Mouse (Mus musculus) B cell, adult 2 months (primary cell): ENCODE results near the gene Krt36.

Source experiments
- DNase-seq, 2 experiments: peaks; one replicate each; pipeline ENCODE4 v3.0.0; 2022

The Krt36 gene

DNA sequence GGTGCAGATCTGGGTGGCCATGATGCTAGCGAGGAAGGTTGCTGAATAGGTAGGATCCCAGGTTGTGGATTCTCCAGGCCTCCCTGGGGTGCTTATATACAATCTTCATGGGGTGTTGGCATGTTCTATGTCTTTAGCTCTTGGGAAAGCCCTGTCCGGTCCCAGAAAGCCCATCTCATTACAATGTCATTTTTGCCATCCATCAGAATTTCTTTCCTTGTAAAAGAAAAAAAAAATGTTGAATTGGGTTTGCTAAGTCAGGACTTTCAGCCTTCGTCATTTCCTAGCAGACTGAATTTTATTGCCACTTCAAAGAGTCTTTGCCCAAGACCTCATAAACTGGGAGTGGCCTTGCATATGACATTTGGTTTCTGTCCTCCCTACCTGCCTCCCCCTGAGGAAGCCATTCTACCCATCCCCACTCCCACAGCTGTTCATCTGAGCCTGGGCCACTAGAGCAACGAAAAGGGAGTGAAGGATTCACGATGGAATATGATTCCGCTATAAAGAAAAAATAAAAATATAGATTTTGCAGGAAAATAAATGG lies at the start of gene Krt36:
TSS of gene Krt36 (minus strand) at position 51 of the 547 bp plus-strand sequence.
- no peak for DNase-seq

DNA sequence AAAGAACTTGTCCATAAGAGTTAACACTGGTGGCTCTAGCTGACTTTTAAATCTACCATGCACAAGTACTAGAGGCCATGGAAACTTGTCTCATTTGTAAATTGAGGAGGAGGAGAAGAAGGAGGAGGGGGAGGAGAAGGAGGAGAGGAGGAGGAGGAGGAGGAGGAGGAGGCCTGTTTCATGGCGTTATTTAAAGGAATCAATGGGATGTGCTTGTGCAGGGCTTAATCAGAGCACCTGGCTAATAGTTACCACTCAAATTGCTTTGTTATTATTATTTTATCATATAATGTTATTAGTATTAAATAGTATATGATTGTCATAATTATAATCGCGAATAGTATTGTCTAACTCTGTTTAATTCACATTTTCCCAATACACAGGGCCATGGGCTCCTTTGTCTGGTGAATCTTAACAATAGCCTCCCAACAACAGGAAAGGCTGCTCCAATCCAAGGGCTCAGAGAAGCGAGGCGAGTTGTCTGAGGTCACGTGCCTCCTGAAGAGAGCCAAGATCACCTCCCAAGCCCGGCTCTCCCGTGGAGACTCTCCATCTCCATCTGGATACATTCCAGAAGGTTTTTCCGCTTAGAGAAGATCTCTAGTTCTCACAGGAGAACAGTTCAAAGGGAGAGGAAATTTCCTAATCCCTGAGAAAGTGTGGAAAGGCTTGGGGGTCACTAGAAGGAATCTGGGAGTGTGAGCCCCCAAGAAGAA lies 43.3 kb upstream of the Krt36 start, which contains the start of gene Krt19:
TSS of gene Krt19 (minus strand) at position 51 of the 716 bp plus-strand sequence.
- no peak for DNase-seq

DNA sequence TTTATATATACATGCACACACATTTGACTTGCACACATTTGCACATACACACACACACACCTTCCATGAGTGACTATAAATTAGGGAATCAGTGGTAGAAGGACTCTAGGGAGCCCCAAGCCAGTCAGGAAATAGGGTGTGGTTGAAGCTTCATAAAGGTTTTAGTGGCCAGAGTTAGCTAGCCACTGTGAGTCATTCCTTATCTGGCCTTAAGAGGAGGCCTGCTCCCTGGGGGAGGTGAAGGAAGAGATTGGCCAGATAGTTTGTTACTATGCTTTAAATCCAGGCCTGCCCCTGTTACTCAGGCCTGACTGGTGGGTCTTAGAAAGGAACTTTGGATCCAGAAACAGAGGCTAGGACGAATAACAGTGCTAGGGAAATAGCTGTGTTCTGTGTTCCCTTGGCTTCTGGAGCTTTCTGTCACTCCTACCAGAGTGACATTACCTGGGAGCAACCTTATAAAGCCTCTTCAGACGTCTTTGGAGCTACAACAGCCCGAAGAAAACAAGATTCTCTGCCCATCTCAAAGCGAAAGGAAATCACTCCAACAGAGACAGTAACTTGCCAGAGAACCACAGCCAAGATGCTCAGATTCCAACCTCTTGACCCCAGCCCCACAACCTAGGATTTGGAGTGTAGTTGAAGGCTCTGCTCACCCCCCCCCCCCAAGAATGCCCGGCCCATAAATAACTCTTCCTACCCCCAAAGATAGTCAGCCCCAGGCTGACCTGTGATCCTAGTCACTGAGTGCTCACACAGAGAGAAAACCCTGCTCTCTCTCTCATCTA lies 42.3 kb upstream of the Krt36 start:
- DNase-seq: no peak

DNA sequence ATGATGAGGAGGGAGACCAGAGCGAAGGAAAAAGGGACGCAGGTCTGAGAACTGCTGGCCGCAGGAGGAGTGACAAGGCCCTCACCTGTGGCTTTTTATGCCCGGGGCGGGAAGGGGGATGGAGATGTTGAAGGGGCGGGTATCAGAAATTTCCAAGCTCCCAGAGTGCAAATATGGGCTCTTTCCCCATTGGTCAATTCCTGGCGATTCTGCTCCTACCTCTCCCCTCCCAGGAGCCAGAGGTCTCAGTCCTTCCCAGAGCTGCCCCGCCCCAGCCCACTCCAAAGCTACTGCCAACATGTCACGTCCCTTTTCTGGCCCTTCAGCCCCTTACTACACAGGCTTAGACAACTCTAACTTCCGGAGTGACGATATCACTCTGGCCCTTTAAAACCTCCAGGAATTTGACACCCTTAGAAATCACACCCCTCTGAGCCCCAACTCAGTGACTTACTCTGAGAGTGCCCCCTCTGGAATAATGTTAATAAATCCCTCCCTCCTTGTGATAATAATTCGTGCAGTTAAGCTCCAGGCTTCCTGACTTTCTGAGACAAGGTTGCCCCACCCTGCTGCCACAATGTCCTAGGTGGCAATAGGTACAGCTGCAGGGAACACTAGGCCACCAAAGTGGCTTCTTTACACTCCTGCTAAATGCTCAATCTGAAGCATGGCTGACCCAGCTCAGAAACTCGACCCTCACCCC lies 40.6 kb upstream of the Krt36 start:
- DNase-seq: no peak

DNA sequence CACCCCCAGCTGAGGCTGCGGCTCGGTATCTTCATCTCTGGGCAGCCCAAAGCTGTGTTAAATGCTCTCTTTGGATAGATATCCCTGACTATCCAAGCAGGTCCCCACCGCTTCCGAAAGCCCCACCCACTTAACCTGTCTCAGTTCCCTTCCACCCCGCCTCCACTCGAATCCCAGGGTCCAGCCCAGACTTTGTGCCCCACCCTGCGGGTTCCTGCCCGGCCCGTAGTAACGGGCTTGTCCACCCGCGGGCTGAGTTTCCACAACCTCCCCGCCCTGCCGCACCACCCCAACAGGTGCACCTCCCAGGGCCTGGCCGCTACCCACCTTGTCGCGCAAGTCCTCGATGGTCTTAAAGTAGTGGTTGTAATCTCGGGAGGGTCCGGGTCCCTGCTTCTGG lies 39.7 kb upstream of the Krt36 start:
- DNase-seq: no peak

DNA sequence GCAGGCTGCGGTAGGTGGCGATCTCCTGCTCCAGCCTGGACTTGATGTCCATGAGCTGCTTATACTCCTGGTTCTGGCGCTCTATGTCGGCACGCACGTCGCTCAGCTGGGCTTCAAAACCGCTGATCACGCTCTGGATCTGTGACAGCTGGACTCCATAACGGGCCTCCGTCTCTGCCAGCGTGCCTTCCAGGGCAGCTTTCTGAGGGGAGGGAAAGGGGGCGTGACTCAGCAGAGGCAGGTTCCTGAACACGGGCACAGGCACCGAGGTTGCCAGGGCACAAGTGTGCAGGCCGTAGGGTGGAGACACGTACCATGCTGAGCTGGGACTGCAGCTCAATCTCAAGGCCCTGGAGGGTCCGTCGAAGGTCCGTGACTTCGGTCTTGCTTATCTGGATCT lies 35.5 kb upstream of the Krt36 start:
- DNase-seq: no peak

DNA sequence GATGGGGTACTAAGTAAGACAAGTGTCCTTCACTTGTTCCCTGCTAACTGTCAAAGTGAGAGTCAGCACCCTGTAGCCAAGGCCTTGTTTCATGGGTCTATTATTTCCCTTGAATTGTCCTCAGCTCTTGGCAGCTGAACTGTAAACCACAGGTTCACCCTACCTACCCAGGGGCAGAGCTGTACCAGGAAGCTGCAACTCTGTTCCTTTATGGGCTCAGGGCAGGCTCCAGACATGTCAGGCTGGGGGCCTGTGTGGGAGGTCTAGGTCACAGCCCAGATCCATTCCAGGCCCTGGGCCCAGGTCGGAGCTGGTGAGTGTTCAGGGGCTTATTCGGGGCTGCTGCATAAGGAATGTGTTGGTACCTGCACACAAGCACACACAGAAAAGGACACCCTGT lies 34.0 kb upstream of the Krt36 start:
- DNase-seq: no peak

DNA sequence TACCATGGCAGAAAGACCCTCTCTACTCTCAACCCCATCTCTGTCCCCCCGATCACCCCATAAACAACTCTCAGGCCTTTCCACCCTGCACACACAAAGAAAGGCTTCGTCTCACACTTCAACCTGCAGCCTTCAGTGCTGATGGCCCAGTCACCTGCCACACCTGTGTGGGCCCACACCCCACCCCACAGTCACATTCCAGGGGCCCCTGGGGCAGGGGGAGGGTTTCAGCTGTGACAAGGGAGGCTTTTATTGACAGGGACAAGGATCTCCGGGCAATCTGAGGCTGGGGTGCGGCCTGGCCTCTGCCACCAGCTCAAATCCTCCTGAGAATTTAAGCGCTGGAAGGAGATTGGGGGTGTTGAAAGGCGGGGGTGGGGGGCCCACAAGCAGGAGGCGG lies 33.4 kb upstream of the Krt36 start:
- DNase-seq: no peak

DNA sequence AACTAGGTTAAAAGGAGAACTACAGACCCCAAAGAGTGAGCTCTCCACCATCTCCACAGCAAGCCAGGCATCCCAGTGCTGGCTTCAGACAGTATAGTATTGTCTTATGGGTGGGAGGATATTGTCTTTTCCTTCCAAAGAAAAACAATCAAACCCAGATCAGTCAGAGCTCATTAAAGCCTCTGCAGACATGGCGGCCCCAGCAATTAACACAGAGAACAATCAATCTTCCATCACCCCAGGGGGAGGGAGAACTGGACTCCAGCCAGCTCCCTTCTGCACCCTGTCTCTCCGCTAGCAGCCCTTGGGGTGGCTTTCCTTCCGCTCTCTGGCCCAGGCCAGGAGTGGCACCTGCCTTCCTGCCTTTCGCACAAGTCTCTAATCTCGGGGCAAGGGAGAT lies 32.3 kb upstream of the Krt36 start:
- DNase-seq: no peak

DNA sequence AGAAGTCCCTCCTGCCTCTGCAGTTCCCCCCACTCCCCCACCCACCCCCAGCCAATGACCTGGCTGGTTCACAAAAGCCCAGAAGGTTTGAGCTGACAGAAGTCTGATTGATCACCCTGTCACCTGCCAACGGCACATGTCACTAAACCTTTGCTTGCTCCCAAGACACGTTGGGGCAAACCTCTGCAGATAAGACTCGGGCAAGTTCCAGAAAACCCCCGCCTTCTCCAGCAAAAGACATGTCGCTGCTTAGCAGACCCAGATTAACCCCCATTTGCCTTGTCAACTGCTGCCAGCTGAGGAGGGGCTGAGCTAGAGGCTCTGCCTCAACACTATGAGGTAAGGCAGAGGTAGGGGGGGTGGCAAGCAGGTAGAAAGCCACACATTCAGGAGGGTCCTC lies 31.1 kb upstream of the Krt36 start:
- DNase-seq: no peak

DNA sequence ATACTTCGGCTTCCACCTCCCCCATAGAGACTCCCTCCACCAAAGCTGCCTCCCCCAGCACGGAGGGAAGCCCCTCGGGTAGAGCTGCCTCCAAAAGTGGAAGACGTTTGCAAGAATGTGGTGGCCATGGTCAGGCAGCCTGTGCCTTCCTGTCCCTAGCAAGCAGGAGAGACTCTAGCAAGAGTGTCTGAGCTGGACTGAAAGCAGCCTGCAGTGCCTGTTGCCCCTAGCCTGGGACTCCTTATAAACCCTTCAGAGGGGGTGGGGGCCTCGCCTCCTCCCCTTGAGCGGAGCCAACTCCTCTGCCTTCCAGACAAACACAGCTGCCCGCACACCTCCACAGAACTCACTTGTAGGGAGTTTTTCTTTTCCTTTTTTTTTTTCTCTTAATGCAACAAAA lies 30.3 kb upstream of the Krt36 start, which contains the start of gene Krt15:
TSS of gene Krt15 (minus strand) at position 198 of the 400 bp plus-strand sequence.
- no peak for DNase-seq

DNA sequence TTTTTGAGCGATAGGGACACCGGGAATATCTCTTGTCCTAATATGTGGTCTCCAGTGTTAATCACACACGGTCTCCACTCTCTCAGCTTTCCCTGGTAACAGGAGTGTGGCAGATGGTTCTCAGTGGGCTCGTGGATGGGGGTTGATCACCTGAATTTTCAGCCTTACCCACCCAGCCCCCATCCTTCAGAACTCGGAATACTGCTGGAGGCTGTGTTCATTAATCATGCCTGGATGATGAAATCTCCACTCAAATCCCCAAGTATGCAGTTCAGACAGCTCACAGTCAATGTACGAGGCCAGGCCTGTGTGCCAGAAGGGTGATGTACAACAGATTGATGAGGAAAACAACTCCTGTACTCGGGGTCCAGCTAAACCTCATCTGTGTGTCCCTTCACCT lies 19.5 kb upstream of the Krt36 start:
- no peak for DNase-seq

DNA sequence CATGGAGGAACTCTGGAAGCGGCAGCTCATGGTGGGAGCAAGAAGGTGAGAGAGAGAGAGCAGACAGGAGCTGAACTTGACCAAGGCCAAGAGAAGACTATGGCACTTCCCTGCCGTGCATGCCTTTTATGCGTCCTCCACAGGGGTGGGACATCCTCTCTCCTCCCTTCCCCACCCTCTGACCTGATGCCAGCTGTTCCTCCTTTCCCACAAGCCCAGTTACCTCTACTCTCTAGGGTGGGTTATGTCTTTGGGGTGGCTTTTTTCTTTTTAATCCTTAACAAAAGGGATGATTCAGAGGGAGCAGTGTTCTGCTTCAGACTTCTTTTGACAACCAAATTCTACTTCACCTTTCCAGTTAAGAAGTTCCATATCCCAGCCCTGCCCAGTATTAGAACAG lies 16.0 kb upstream of the Krt36 start, which contains the start of gene Krt13:
TSS of gene Krt13 (minus strand) at position 101 of the 400 bp plus-strand sequence.
- no peak for DNase-seq

DNA sequence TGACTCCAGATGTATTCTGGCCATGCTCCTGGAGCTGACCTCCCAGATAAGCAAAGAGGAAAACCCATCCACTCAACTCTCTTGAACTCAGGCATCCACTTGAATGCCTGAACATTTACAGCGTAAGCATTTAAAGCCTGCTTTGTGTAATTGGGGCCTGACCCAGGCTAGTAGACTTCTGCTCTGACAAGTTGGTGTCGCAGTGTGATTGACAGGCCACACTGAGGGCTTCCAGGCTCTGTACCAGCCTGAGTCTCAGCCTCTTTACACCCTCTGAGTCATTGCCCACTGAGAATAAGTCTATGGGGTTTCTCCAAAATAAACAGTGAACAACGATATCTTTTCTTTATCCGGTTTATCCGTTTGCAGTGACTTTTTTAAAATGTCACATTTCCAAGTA lies 14.9 kb upstream of the Krt36 start:
- DNase-seq: no peak

DNA sequence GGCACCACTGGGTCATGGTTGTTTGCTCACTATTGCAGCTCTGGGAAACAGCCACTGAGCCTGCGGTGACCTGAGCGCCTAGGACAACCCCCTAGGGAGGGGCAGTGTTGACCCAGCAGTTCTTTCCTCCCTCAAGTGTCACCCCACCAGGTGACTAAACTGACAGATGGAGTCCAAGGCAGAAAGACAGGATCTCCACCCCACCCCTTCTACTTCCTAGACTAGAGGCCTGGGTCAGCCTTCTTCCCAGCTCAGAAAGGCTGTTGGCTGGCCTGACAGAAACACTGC lies 8.3 kb upstream of the Krt36 start:
- no peak for DNase-seq

DNA sequence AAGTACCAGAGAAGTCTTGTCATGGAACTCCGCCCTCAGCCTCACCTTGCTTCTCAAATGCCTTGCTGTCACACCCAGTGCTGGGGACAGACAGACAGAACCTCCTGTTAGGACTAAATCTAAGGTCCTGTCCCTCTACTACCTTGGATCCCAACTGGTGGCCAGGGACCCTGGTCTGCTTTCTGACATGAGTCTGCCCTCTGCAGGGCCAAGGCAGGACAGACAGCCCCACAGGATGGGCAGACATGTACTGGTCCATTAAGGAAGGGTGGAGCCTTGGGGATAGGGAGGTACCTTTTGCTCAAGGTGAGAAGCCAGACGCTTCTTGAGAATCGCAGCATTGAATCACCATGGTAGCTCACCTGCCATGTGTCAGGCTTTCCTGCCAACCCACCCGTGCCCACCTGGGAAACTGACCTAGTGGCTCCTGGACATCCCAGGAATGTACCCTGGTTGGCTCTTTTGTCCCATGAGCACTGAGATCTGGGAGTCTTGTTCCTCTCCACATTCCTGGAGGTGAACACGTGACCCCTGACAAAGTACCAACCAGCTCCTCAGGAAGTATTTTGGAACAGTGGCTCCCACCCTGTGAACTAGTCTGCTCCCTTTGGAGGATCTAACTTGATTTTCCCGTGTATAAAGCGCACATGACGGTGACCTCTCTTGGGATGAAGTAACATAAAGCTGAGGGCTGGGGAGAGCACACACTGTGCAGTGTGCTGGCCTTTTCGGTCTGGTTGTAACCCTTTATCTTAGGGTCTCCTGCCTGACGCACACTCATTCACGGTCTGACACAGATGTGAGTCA lies 7.7 kb upstream of the Krt36 start:
- DNase-seq: no peak

DNA sequence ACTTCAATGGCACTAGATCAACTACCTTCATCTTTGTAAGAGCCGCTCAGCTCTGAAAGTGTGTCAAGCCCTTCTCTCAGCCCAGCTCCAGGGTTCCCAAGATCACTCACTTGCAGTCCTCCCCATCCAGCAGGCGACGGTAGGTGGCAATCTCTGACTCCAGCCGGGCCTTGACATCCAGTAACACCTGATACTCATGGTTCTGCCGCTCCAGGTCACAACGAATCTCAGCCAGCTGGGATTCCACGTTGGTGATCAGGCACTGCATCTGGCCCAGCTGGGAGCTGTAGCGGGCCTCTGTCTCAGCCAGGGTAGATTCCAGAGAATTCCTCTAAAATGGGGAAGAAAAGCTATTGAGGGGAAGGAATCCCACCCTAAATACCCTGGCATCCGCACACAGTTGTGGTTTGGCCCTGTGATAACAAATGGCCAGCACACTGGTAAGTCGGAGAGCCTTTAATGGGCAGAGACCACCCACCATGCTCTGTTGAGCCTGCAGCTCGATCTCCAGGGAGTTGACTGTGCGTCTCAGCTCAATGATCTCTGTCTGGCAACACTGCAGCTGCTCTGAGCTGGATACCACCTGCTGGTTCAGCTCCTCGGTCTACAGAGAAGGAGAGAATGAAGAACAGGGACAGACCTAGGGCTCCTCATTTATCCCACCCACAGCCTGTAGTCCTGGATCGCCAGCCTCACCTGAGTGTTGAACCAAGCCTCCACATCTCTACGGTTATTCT lies 2.6 kb downstream of the Krt36 start:
- DNase-seq: no peak

DNA sequence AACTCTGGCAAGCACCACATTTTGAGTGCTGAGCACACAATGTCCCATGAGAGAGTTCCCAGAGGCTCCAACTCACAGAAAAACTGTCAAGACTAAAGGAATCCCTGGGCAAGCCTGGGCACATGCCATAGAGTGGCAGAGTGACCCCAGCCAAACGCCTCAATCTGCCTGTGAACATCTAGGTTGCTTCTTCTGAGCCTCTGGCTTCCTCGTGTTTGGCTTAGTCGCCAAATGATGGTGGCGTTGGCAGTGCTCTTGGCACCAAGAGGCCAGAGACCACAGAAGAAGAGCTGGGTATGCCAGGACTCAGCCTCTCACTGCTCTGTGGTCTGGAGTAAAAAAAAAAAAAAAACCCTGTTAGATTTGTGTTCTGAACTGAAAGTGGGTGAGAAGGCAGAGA lies 5.0 kb downstream of the Krt36 start:
- no peak for DNase-seq

DNA sequence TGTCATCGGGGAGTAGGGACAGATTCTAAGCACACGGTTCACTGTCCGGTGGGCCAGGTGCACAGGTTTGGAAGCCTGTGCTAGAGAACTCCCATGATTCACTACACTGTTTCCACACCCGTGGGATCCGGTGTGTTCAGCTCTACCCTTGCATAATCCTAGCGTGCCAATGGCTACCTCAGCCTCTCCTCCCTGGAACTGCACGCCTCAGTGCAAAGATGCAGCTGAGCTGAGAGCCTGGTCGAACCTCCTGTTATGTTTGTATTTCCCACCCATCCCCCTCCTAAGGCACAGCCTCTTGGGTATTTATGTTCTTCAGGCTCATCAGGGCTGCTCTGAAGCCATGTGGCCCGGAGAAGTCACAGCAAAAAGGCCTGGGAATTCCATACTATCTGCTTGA lies 7.6 kb downstream of the Krt36 start:
- DNase-seq: no peak

DNA sequence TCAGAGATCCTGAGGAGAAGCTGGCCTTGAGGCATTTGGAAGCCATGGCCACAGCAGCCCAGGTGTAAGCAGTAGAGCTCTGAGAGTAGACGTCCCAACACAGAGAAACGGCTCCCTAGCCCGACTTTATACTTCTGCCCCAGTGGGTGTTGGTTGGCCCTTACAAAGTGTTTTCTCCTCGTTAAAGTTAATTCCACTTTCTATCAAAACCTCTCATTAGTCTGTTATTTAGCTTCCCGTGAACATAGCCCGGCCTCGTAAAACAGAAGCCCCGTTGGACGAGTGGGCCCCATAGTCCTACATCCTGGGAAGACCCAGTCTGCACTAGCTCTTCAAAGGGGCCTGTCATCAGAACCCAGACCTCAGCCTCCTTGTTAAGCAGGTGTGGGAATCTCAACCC lies 9.3 kb downstream of the Krt36 start, which contains the start of gene Krt35:
TSS of gene Krt35 (minus strand) at position 101 of the 400 bp plus-strand sequence.
- no peak for DNase-seq

DNA sequence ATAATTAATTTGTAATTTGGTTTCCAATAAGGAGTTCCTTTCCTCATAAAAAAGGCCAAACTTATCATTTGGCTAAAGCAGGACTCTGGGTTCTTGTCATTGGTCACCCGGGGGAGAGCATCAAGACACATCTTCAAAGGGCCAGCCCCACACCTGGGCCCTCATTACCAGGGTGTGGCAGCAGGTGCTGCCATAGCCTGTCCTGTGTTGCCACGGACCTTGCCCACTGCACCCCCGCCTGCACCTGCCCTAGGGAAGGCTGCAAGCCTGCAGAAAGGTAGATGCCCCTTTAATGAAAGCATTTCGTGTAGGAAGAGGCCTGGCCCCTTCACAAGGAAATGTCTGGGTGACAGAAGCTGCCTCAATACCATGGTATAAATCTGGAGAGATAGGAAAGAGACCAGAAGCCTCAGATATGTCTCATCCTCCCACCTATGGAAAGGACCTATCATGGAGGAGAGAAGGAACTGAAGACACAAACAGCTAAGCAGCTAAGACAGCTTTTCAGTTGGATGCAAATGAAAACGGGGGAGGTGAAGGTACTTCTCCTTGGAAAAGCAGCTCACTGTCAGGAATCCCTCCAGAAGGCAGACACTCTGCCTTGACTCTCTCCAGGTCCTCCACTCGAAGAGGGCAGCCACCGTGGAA lies 16.9 kb downstream of the Krt36 start:
- DNase-seq: no peak
